Mouse (Mus musculus): ENCODE measurements around the gene Frs3.

The Frs3 gene

DNA sequence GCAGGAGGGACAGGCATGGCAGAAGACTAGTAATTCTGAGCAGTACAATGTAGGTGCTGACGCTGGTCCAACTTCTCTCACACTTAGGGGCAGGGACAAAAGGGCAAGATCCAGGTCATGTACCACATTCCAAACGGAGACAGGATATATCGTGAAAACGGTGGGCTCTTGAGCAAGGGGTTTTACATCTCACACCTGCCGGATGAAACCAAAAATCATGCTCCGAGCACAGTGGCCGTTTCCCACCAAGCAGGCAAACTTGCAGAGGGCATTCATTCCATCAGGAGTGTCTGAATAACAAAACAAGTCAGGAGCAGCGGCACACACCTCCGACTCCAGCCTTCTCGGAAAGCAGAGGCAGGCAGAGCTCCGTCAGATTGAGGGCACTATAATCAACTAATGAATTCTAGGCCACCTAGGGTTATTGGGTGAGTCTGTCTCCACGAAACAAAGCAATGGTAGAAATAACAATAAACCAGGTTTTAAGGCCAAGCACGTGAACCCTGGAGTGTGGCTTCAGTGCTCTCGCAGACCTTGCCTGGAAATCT lies 46.8 kb downstream of the Frs3 start:
- DNase-seq (ENCODE audit: low read depth, low spot score) = no peak

DNA sequence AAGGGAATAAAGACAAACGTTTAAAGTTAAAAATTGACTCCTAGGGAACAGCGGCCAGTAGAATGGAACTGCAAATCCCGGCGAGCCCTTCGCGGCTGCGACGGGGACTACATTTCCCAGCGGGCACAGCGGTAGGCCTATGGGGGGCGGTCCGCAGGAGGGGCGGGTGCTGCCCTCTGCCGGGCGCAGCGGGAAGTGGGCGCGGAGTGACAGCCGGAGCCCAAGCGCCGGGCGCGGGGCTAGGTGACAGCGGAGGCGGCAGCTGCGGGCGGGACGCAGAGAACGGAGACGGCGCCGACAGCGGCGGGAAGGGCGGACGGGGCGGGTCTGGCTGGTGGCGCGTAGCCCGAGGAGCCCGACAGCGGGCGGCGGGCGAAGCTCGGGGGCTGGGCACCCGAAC lies 48.0 kb downstream of the Frs3 start, which contains the start of gene Tfeb:
Gene Tfeb, plus strand, starts transcription at position 175 of the 400 bp plus-strand sequence.
- peak; percentile 87 for DNase-seq (ENCODE audit: low read depth, low spot score)

DNA sequence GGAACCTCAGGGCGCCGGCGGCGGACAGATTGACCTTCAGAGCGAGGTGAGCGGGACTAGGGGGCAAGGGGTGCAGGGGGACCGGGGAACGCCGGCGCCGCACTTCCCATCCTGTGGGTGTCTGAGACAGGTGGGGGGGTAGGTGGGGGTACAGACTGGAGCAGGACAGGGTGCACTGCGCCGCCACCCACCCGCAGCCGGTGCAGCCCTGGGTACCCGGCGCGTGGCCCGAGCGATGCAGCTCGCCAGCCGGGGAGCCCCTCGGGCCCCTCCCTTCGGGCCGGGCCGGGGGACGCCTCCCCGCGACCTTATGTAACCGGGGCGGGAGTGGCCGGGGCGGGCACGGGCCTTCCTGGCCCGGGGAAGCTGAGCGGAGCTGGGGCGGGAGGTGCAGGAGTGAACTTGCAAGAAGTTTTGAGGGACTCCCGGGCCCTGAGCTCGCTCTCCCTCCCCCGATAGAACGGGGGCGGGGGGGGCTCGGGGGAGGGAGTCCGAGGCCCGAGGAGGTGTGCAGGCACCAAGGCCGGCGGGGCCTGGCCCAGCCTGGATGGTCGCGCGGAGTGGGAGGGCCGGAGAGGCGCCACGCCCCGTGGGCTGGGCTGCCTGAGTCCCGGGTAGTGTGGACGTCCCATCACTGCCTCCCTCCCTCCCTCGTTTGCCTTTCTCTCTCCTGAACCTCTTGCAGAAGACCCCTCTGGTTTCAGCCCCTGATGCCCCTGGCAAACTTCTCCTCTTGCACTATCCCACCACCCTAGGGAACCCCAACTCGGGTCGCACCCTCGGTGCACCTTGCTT lies 48.6 kb downstream of the Frs3 start:
- peak; percentile 52 for DNase-seq (ENCODE audit: low read depth, low spot score)

DNA sequence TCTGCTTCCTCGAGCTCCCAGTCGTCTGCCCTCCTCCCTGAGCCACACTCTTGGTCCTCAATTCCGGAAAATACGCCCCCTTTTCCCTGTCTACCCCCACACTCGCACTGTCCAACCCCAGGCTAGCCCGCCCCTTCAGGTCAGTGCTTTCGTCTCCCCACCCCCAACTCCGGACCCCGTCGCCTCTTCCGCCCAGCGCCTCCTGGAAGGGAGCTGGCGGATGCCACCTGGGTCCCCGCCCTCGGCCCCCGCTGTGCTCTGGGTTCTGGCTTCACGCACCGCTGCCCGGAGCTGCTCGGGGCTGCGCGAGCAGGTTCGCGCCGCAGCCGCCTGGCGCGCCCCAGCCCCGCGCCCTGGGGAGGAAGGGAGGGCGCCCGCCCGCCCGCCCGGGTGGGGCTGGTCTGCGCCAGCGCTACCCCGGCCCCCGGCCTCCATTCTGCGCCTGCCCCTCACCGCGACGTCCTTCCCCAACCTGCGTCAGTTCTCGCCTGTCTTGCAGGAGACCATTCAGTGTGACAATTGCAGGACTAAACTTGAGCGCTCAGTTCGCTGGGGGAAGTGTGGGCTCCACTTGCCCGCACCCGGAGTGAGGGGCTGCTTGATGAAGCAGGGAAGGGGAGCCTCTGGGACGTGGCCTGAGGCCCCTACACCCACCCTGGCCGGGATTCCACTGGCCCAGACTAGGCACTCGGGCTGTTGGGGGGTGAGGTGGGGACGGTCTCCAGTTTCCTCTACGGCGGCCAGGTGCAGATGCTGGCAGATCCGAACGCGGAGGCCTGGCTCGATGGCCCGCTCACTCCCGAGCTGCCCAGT lies 49.4 kb downstream of the Frs3 start:
- DNase-seq (ENCODE audit: low read depth, low spot score) = peak; percentile 2

DNA sequence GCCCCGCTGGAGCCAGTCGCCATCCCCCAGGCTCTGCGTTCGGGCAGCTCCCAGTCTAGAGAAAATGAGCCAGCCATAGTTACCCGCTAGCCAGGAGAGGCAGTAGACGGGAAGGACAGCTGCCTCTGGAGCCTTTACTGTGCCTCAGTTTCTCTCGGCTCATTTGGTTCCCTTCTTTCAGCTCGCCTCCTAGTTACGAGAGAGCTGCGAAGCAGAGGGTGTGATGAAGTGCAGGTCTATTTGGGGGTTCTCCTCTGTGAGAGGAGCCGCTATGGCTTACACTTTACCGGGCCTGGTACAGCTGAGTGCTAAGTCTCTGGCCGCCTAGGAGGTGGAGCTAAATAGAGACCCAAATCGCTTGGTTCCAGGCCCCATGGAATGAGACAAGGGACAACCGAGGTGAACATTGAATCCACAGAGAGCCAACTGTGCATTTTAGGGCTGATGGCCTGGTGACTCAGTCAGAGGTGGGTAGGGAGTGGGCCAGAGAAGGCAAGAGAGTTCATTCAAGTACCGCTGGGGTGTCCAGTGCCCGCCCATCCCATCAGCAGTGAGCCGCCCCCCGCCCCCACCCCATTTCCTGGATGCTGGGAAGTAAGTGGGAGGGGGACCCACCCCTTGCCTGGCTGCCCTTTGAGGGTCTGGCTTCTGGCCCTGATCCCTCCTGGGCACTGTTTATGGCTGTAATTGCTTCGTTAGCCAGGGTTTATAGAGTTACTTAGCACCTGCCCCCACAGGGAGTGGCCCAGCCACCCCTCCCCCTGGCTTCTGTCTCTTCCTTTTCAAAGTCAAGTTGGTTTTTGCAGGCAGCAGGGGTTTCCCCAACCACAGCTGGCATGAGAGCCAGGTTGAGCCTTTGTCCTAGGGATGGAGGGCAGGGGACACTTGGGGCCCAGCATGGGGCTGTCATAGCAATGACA lies 50.3 kb downstream of the Frs3 start:
- peak; percentile 65 for DNase-seq (ENCODE audit: low read depth, low spot score)

DNA sequence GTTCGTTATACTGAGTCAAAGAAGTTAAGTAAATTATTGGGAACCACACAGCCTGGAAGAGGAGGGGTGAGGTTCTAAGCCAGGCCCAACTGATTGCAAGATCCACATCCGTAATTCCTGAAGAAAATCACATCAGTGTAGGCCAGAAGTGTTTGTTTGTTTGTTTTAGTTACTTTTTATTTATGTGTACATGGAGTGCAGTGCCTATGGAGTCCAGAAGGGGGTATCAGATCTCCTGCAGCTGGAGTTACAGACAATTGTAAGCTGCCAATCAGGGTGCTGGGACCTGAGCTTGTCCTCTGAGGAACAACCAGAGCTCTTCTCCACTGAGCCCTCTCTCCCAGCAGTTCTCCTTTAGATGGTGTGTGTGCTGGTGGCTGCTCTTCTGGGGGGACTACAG lies 51.4 kb downstream of the Frs3 start:
- DNase-seq (ENCODE audit: low read depth, low spot score) = no peak

DNA sequence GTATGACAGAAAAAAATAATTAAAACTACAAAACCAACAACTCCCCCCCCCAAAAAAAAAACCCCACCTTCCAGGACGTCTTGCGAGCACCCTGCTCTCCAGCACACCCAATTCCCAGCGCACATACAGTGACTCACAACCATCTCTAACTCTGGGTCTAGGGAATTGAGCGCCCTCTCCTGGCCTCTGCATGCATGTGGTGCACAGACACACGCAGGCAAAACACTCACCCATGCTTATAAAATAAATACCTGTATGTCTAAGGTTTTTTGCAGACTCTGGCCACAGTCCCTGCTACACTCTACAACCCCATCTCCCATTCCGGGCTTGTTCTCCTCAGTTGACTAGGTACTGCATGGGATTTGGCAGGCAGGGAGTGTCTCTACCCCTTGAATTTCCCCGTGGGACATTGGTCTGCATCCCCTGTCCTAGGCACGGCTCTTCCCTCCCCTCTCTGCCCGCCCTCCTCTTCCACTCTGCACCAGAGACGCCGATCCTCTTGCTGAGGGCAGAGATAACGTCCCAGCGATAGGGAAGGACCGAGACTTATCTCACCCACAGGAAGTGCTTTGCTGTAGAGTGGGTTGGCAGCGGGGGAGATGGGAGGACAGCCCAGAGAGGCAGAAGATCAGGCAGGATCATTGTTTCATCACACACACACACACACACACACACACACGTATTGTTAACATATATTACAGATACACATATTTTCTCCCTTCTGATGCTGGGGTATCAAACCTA lies 54.3 kb downstream of the Frs3 start:
- peak; percentile 11 for DNase-seq (ENCODE audit: low read depth, low spot score)

DNA sequence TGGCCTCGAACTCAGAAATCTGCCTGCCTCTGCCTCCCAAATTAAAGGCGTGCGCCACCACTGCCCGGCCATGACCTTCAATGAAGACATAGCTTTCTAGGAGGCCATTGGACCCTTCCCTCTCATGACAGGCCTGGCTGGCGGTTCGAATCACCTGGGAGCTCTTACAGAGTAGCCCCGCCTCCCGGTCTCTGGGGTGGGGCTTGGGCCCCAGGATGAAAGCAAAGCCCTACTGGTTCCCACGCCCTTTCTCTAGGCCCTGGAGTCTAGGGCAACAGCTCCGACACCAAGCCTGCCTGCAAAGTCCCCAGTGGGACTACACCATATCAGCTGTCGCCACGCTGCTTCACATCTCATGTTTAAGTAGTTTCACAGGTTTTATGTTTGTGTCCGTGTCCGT lies 55.3 kb downstream of the Frs3 start:
- no peak for DNase-seq (ENCODE audit: low read depth, low spot score)

DNA sequence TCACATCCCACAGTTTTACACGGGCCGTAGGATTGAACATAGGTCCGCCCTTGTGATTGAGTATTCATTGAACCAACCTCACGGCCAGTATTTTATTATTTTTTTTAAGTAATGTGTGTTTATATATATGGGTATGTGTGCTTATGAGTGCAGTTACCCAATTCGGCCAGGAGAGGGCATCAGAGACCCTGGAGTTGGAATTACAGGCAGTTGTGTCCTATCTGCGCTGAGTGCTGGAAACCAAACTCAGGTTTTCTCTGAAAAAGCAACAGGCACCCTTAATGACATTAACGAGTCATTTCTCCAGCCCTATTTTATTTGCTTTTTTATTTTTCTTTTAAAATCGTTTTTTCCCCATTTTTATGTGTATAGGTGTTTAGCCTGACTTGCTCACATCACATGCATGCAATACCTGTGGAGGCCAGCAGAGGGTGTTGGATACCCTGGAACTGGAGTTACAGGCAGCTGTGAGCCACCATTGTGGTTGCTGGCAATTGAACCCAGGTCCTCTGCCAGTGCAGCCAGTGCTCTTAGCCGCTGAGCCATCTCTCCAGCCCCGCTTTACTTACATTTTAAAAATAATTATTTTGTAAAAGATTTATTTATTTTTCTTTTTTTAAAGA lies 56.0 kb downstream of the Frs3 start:
- DNase-seq (ENCODE audit: low read depth, low spot score) = no peak

DNA sequence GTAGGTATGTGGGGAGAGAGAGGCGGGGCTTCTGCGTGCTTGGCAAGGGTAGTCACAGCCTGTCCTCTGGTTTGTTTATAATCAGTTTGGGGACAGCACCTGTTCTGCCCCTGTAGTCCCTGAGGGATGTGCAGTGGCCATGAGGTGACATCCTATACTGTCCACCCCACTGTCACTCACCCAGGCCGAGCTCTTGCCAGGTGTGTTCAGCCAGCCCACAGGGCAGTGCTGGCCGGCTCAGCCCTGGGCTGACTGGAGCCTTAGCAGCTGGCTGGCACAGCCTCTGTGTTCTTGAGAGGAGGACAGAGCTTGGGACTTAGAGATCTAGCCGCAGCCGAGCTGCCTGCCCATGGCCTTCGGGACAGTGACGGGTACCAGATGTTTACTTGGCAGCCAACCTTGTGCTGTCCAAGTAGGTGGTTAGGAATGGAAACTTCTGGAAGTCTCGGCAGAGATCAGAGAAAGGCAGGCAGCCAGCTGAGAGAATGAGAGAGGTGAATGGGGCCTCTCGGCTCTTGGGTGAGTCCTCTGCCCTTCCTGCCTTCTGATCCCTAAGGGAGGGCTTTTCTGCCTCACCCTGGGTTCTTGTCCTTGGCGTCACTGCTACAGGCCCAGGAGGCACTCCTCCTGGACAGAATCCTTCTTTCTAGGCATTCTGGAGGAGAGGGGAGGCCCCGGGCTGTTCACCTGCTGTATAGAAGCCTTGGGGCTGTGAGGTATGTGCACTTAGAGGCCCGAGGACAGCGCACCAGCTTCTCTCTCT lies 60.1 kb downstream of the Frs3 start:
- DNase-seq (ENCODE audit: low read depth, low spot score) = no peak

DNA sequence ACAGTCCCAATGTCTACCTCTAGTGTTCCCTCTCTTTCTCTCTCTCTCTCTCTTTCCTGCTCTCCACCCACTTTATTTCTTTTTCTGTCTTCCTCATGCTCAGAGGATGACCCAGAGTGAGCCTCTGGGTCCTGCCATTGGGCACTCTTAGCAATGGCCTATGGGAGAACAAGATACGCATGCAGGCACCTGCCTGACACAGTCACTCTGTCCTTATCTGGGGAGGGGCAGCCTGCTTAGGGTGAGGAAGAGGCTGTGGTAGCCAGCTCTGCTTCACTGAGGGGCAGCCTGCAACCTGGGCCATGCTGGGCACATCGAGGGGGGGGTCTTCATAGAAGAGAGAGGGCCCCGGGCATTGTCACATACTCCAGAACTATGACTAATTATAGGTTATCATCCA lies 60.8 kb downstream of the Frs3 start:
- no peak for DNase-seq (ENCODE audit: low read depth, low spot score)

DNA sequence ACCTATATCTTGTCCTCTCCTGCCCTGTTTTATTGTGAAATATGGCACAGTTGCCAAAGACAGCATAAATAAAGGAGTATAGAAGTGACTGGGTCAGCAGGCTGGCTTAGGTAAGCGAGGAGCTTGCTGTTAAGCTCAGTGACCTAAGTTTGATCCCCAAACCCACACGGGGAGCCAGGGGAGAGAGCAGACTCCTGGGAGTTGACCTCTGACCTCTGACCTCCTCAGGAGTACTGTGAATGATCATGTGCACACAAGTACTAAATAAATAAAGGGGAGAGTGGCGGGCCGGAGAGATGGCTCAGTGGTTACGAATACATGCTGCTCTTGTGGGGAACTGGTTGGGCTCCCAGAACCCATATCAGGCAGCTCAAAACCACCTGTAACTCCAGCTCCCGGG lies 61.3 kb downstream of the Frs3 start:
- DNase-seq (ENCODE audit: low read depth, low spot score) = no peak

DNA sequence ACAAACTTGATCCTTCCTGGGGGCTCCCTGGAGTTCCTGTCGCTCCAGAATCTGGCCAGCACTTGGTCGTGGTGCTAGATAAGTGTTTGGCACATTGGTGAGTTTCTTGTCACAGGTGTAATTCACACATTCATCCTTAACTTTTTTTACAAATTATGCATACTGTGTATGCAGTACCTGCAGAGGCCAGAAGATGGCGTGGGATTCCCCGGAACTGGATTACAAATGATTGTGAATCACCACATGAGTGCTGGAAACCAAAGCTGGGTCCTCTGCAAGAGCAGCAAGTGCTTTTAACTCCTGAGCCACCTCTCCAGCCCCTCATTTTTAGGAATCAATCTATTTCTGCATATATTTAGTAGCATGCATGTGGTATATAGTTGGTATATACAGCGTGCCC lies 63.0 kb downstream of the Frs3 start:
- no peak for DNase-seq (ENCODE audit: low read depth, low spot score)

DNA sequence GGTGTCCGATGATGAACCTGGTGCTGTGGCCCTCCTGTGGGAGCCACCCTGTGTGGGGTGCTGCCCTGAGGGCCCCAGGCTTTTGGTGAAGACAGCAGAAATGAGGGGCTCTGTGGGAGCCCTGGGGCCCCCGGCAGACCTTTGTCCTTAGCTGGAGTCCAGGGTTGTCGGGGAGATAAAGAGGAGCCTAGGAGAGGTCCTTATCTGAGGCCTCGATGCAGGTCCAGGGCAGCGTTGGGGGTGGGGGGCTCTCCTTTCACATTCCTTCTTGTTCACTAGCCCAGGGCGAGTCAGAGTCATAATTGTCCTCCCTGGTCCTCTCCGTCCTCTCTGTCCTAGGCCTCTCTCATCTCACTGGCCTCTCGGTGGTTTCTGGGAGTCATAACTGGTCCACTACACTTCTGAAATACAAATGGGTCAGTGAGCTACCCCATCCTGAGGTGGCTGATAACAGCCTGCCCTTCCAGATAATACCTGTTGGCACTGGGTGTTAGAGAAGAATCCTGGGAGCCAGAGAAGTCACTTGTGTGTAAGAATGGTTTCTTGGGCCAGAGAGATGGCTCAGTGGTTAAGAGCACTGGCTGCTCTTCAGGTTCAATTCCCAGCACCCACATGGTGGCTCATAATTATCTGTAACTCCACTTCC lies 64.4 kb downstream of the Frs3 start:
- no peak for DNase-seq (ENCODE audit: low read depth, low spot score)
